Mouse (Mus musculus) midbrain, postnatal 0 days (tissue): ENCODE measurements at regions not wholly inside any gene's neighbourhood (a gene's known extent, or its start where the extent isn't known, plus 50 kb on each side); places are given as distances from the start of the nearest gene placed in this dataset.
A peak's percentile ranks its signal among the peaks of the same experiment; 100 is the strongest.

ENCODE experiments used
- ATAC-seq: fragments of 200-750 bp; cut with Nextera tagmentation; 2 replicates; pipeline ENCODE4 v1.8.0; 2017; ENCODE audit warnings: moderate number of reproducible peaks, mild to moderate bottlenecking, moderate TSS enrichment, moderate library complexity; ENCODE audit not compliant: low FRiP score
- DNase-seq: peaks from one replicate; pipeline ENCODE4 v3.0.0-alpha.2; 2015; ENCODE audit warnings: low spot score
- H3K27ac ChIP-seq: fragments of 300-500 bp; sonication (generic); 2 replicates; pipeline ENCODE4 v1.5.1; 2014; ENCODE audit warnings: low read depth, mild to moderate bottlenecking, low read length, mixed read lengths
- H3K27me3 ChIP-seq: fragments of 300-500 bp; sonication (generic); 2 replicates; pipeline ENCODE4 v1.6.1; 2014; ENCODE audit warnings: low read length, control low read depth, mixed read lengths; ENCODE audit not compliant: insufficient read depth
- H3K36me3 ChIP-seq: fragments of 300-500 bp; sonication (generic); 2 replicates; pipeline ENCODE4 v1.6.1; 2014; ENCODE audit warnings: low read length, control low read depth, mixed read lengths; ENCODE audit not compliant: insufficient read depth
- H3K4me1 ChIP-seq: fragments of 300-500 bp; sonication (generic); 2 replicates; pipeline ENCODE4 v1.6.1; 2014; ENCODE audit warnings: mild to moderate bottlenecking, control low read depth, antibody characterized with exemption, low read length, mixed read lengths; ENCODE audit not compliant: insufficient read depth
- H3K4me2 ChIP-seq: fragments of 300-500 bp; sonication (generic); 2 replicates; pipeline ENCODE4 v1.6.1; 2014; ENCODE audit warnings: low read depth, mild to moderate bottlenecking, low read length, mixed read lengths; ENCODE audit not compliant: poor library complexity, severe bottlenecking
- H3K4me3 ChIP-seq: fragments of 300-500 bp; sonication (generic); 2 replicates; pipeline ENCODE4 v1.5.1; 2014; ENCODE audit warnings: low read depth, mild to moderate bottlenecking, low read length, moderate library complexity
- H3K9ac ChIP-seq: fragments of 300-500 bp; sonication (generic); replicated peaks from 2 replicates; pipeline ENCODE4 v1.6.1; 2014; ENCODE audit warnings: mild to moderate bottlenecking, low read length, moderate library complexity, mixed read lengths; ENCODE audit not compliant: poor library complexity, severe bottlenecking
- H3K9me3 ChIP-seq: fragments of 300-500 bp; sonication (generic); 2 replicates; pipeline ENCODE4 v1.6.1; 2016; ENCODE audit warnings: low read length, control low read depth
- CTCF ChIP-seq: IDR thresholded peaks from 2 replicates; pipeline ENCODE4 v1.5.1; 2016; ENCODE audit warnings: antibody characterized with exemption, mild to moderate bottlenecking
- WGBS: fragments of 180-500 bp; shearing (Covaris S2); extraction: QIAGEN DNeasy Blood & Tissue Kit; methylation state at CpG from one replicate; pipeline ENCODE4 v1.1.7; 2014; 5-methylcytosine and 5-hydroxymethylcytosine counted together

GRCm38 (mm10) chr1:57120678-57121077 is 142.2 kb upstream of the Satb2 start:
- Histone ChIP-seq H3K9me3 (no peaks in the 10 kb centered on the region), H3K27ac (no peak overlapping the region), H3K4me1 (no peaks in the 10 kb centered on the region), H3K36me3 (no peaks in the 10 kb centered on the region), H3K4me3 (no peak overlapping the region), H3K27me3 (no peaks in the 10 kb centered on the region), H3K4me2 (no peak overlapping the region), H3K9ac (no peak overlapping the region)
- WGBS, result 68% methylated on average over 2 of the region's 2 CpGs
- no peak for TF ChIP-seq CTCF
- DNase-seq (peak; percentile 17), ATAC-seq (no peak)

- Histone ChIP-seq H3K9ac (no peak overlapping the region), H3K27ac (no peak overlapping the region), H3K4me1 (no peaks in the 10 kb centered on the region), H3K4me3 (no peak overlapping the region), H3K9me3 (no peaks in the 10 kb centered on the region), H3K4me2 (no peak overlapping the region), H3K36me3 (no peaks in the 10 kb centered on the region), H3K27me3 (no peaks in the 10 kb centered on the region)
- 81% methylated on average over 3 of the region's 3 CpGs for WGBS
- ATAC-seq, result no peak
- no peak for DNase-seq
- TF ChIP-seq CTCF, result no peak
These were observed 165.7 kb upstream of the Satb2 start for GRCm38 (mm10) chr1:57144181-57144580.

- H3K27ac ChIP-seq, result no peak overlapping the region
- no peaks in the 10 kb centered on the region for H3K36me3 ChIP-seq
- DNase-seq (no peak), ATAC-seq (no peak)
- no peak overlapping the region for H3K4me2 ChIP-seq
- no peak overlapping the region for H3K4me3 ChIP-seq
- no peaks in the 10 kb centered on the region for H3K9me3 ChIP-seq
- WGBS, result 90% methylated on average over 7 of the region's 7 CpGs
- H3K9ac ChIP-seq, result no peak overlapping the region
- TF ChIP-seq CTCF, result no peak
- no peaks in the 10 kb centered on the region for H3K4me1 ChIP-seq
- H3K27me3 ChIP-seq, result no peaks in the 10 kb centered on the region
These were observed 177.4 kb upstream of the Satb2 start for GRCm38 (mm10) chr1:57155869-57156268.

GRCm38 (mm10) chr1:57164443-57164842 is 186.0 kb upstream of the Satb2 start:
- WGBS, result 100% methylated on average over 1 of the region's 1 CpGs
- Histone ChIP-seq H3K27ac (no peak overlapping the region), H3K4me3 (no peak overlapping the region), H3K9ac (no peak overlapping the region), H3K4me1 (no peaks in the 10 kb centered on the region), H3K4me2 (no peak overlapping the region), H3K36me3 (no peaks in the 10 kb centered on the region), H3K9me3 (no peaks in the 10 kb centered on the region), H3K27me3 (no peaks in the 10 kb centered on the region)
- no peak for ATAC-seq
- no peak for DNase-seq
- no peak for TF ChIP-seq CTCF

- TF ChIP-seq CTCF, result no peak
- Histone ChIP-seq H3K36me3 (no peaks in the 10 kb centered on the region), H3K27me3 (no peaks in the 10 kb centered on the region), H3K9ac (no peak overlapping the region), H3K4me2 (no peak overlapping the region), H3K4me1 (no peaks in the 10 kb centered on the region), H3K4me3 (no peak overlapping the region), H3K27ac (no peak overlapping the region), H3K9me3 (no peaks in the 10 kb centered on the region)
- ATAC-seq (peak; percentile 44; the same call in 1 of the 2 replicates), DNase-seq (peak; percentile 41)
- WGBS, result 54% methylated on average over 10 of the region's 10 CpGs
These were observed 195.9 kb upstream of the Satb2 start for GRCm38 (mm10) chr1:57174289-57174890.

GRCm38 (mm10) chr1:57188796-57189319 is 188.6 kb upstream of the 1700066M21Rik start:
- no peak overlapping the region for H3K9ac ChIP-seq
- DNase-seq (no peak), ATAC-seq (no peak)
- no peaks in the 10 kb centered on the region for H3K4me1 ChIP-seq
- H3K9me3 ChIP-seq, result no peaks in the 10 kb centered on the region
- 83% methylated on average over 5 of the region's 5 CpGs for WGBS
- H3K27ac ChIP-seq, result no peak overlapping the region
- no peaks in the 10 kb centered on the region for H3K27me3 ChIP-seq
- no peak overlapping the region for H3K4me3 ChIP-seq
- no peak for TF ChIP-seq CTCF
- no peak overlapping the region for H3K4me2 ChIP-seq
- H3K36me3 ChIP-seq, result no peaks in the 10 kb centered on the region
